Mouse (Mus musculus): ENCODE measurements around the gene H2-Ke6. TPM values are rescaled to one million over a fixed set of nuclear protein-coding genes. Genes with fewer than 3 reads are reported as not detected.
A peak's percentile ranks its signal among the peaks of the same experiment; 100 is the strongest.

Gene H2-Ke6
- 76.5 and 80.5 TPM in 2 replicates for total RNA-seq (2014; rRNA removed)
- 162 and 167 TPM in 2 replicates for polyA plus RNA-seq (2012; rRNA removed)

- peak within 1 kb of the TSS; percentile 77 for H3K27ac ChIP-seq (replicated peaks; ENCODE audit: insufficient read depth, low read depth, low read length)
- peaks cover 27% of the 10 kb centered on the region for H3K79me2 ChIP-seq (ENCODE audit: control insufficient read depth, insufficient read depth, low read length)
- TF ChIP-seq POLR2A (IDR thresholded peaks at IDR 0.05; ENCODE audit: extremely low read depth, insufficient read depth, low read length) (peak; percentile 87; the same call in 1 of the 2 replicates), CTCF (IDR thresholded peaks at IDR 0.05; ENCODE audit: low read depth, low read length) (peak; percentile 37; the same call in 1 of the 2 replicates)
- H3K4me1 ChIP-seq (ENCODE audit: control insufficient read depth, insufficient read depth, low read length) = peaks cover 28% of the 10 kb centered on the region
- DNase-seq (ENCODE audit: extremely low read depth, low read depth, low spot score) = peak; percentile 81
- peak within 1 kb of the TSS; percentile 85 for H3K4me3 ChIP-seq (ENCODE audit: insufficient read depth, low read depth, low read length)
- peak within 1 kb of the TSS; percentile 84 for H3K9ac ChIP-seq (ENCODE audit: low read depth, low read length)
- peaks cover 4% of the 10 kb centered on the region; the same call in 1 of the 2 replicates for H3K36me3 ChIP-seq (ENCODE audit: control insufficient read depth, insufficient read depth, low read length)
- 1% methylated on average over 47 of the region's 49 CpGs for whole genome bisulfite sequencing
- H3K27me3 ChIP-seq (ENCODE audit: control insufficient read depth, insufficient read depth, low read length) = no peaks in the 10 kb centered on the region
Observed at GRCm38 (mm10) chr17:34027656-34028223, at the start of gene H2-Ke6. Gene H2-Ke6, minus strand, starts transcription at chr17:34028060.

- H3K27ac ChIP-seq (replicated peaks; ENCODE audit: insufficient read depth, low read depth, low read length) = no peak overlapping the region
- H3K4me3 ChIP-seq (ENCODE audit: insufficient read depth, low read depth, low read length) = no peak overlapping the region
- no peaks in the 10 kb centered on the region for H3K79me2 ChIP-seq (ENCODE audit: control insufficient read depth, insufficient read depth, low read length)
- no peaks in the 10 kb centered on the region; the same call in 1 of the 2 replicates for H3K27me3 ChIP-seq (ENCODE audit: control insufficient read depth, insufficient read depth, low read length)
- WGBS = 1% methylated on average over 9 of the region's 9 CpGs
- H3K9ac ChIP-seq (ENCODE audit: low read depth, low read length) = no peak overlapping the region
- peak; percentile 56 for DNase-seq (ENCODE audit: extremely low read depth, low read depth, low spot score)
- H3K36me3 ChIP-seq (ENCODE audit: control insufficient read depth, insufficient read depth, low read length) = no peaks in the 10 kb centered on the region
- no peaks in the 10 kb centered on the region for H3K4me1 ChIP-seq (ENCODE audit: control insufficient read depth, insufficient read depth, low read length)
- TF ChIP-seq CTCF (IDR thresholded peaks at IDR 0.05; ENCODE audit: low read depth, low read length) (peak; percentile 57), POLR2A (IDR thresholded peaks at IDR 0.05; ENCODE audit: extremely low read depth, insufficient read depth, low read length) (no peak)
Observed at GRCm38 (mm10) chr17:34077549-34077948, 49.7 kb upstream of the H2-Ke6 start.

- 47% methylated on average over 7 of the region's 7 CpGs for WGBS
- no peak for TF ChIP-seq POLR2A (IDR thresholded peaks at IDR 0.05; ENCODE audit: extremely low read depth, insufficient read depth, low read length)
- TF ChIP-seq CTCF (IDR thresholded peaks at IDR 0.05; ENCODE audit: low read depth, low read length) = no peak
Observed at GRCm38 (mm10) chr17:34075271-34075670, 47.4 kb upstream of the H2-Ke6 start.

GRCm38 (mm10) chr17:34072091-34072490, 44.2 kb upstream of the H2-Ke6 start:
- TF ChIP-seq POLR2A (IDR thresholded peaks at IDR 0.05; ENCODE audit: extremely low read depth, insufficient read depth, low read length) (no peak), CTCF (IDR thresholded peaks at IDR 0.05; ENCODE audit: low read depth, low read length) (no peak)
- no peaks in the 10 kb centered on the region for H3K36me3 ChIP-seq (ENCODE audit: control insufficient read depth, insufficient read depth, low read length)
- DNase-seq (ENCODE audit: extremely low read depth, low read depth, low spot score) = peak; percentile 16
- no peak overlapping the region for H3K27ac ChIP-seq (replicated peaks; ENCODE audit: insufficient read depth, low read depth, low read length)
- H3K4me1 ChIP-seq (ENCODE audit: control insufficient read depth, insufficient read depth, low read length) = no peaks in the 10 kb centered on the region
- no peak overlapping the region for H3K9ac ChIP-seq (ENCODE audit: low read depth, low read length)
- no peak overlapping the region for H3K4me3 ChIP-seq (ENCODE audit: insufficient read depth, low read depth, low read length)
- no peaks in the 10 kb centered on the region for H3K79me2 ChIP-seq (ENCODE audit: control insufficient read depth, insufficient read depth, low read length)
- no peaks in the 10 kb centered on the region; the same call in 1 of the 2 replicates for H3K27me3 ChIP-seq (ENCODE audit: control insufficient read depth, insufficient read depth, low read length)
- WGBS = 71% methylated on average over 5 of the region's 5 CpGs

More at GRCm38 (mm10) chr17:34075271-34075670, 47.4 kb upstream of the H2-Ke6 start:
- DNase-seq (ENCODE audit: extremely low read depth, low read depth, low spot score) = peak; percentile 46
- no peak overlapping the region for H3K27ac ChIP-seq (replicated peaks; ENCODE audit: insufficient read depth, low read depth, low read length)
- no peaks in the 10 kb centered on the region for H3K79me2 ChIP-seq (ENCODE audit: control insufficient read depth, insufficient read depth, low read length)
- no peak overlapping the region for H3K9ac ChIP-seq (ENCODE audit: low read depth, low read length)
- H3K4me3 ChIP-seq (ENCODE audit: insufficient read depth, low read depth, low read length) = no peak overlapping the region
- H3K36me3 ChIP-seq (ENCODE audit: control insufficient read depth, insufficient read depth, low read length) = no peaks in the 10 kb centered on the region
- H3K4me1 ChIP-seq (ENCODE audit: control insufficient read depth, insufficient read depth, low read length) = no peaks in the 10 kb centered on the region
- H3K27me3 ChIP-seq (ENCODE audit: control insufficient read depth, insufficient read depth, low read length) = no peaks in the 10 kb centered on the region; the same call in 1 of the 2 replicates

- 56% methylated on average over 3 of the region's 3 CpGs for WGBS
- no peaks in the 10 kb centered on the region for H3K27me3 ChIP-seq (ENCODE audit: control insufficient read depth, insufficient read depth, low read length)
Observed at GRCm38 (mm10) chr17:34068864-34069263, 41.0 kb upstream of the H2-Ke6 start.

GRCm38 (mm10) chr17:34057224-34057623, 29.4 kb upstream of the H2-Ke6 start:
- H3K27ac ChIP-seq (replicated peaks; ENCODE audit: insufficient read depth, low read depth, low read length) = no peak overlapping the region
- no peaks in the 10 kb centered on the region for H3K27me3 ChIP-seq (ENCODE audit: control insufficient read depth, insufficient read depth, low read length)
- no peak overlapping the region for H3K9ac ChIP-seq (ENCODE audit: low read depth, low read length)
- no peaks in the 10 kb centered on the region for H3K79me2 ChIP-seq (ENCODE audit: control insufficient read depth, insufficient read depth, low read length)
- peak; percentile 14 for DNase-seq (ENCODE audit: extremely low read depth, low read depth, low spot score)
- H3K4me3 ChIP-seq (ENCODE audit: insufficient read depth, low read depth, low read length) = no peak overlapping the region
- 72% methylated on average over 7 of the region's 7 CpGs for WGBS
- no peaks in the 10 kb centered on the region for H3K4me1 ChIP-seq (ENCODE audit: control insufficient read depth, insufficient read depth, low read length)
- TF ChIP-seq CTCF (IDR thresholded peaks at IDR 0.05; ENCODE audit: low read depth, low read length) (no peak), POLR2A (IDR thresholded peaks at IDR 0.05; ENCODE audit: extremely low read depth, insufficient read depth, low read length) (no peak)
- H3K36me3 ChIP-seq (ENCODE audit: control insufficient read depth, insufficient read depth, low read length) = no peaks in the 10 kb centered on the region

More at GRCm38 (mm10) chr17:34068864-34069263, 41.0 kb upstream of the H2-Ke6 start:
- Histone ChIP-seq H3K4me1 (ENCODE audit: control insufficient read depth, insufficient read depth, low read length) (no peaks in the 10 kb centered on the region), H3K27ac (replicated peaks; ENCODE audit: insufficient read depth, low read depth, low read length) (no peak overlapping the region), H3K79me2 (ENCODE audit: control insufficient read depth, insufficient read depth, low read length) (no peaks in the 10 kb centered on the region), H3K4me3 (ENCODE audit: insufficient read depth, low read depth, low read length) (no peak overlapping the region), H3K9ac (ENCODE audit: low read depth, low read length) (no peak overlapping the region), H3K36me3 (ENCODE audit: control insufficient read depth, insufficient read depth, low read length) (no peaks in the 10 kb centered on the region)
- DNase-seq (ENCODE audit: extremely low read depth, low read depth, low spot score) = no peak
- TF ChIP-seq POLR2A (IDR thresholded peaks at IDR 0.05; ENCODE audit: extremely low read depth, insufficient read depth, low read length) = no peak
- no peak for TF ChIP-seq CTCF (IDR thresholded peaks at IDR 0.05; ENCODE audit: low read depth, low read length)

Data from liver, adult 2 months (tissue).